Mouse (Mus musculus) testis, postnatal 10 days (tissue): ENCODE results near the gene Riox2.

Experiments used
- DNase-seq: peaks from one replicate; pipeline ENCODE4 v3.0.0; 2021; ENCODE audit warnings: low spot score

The Riox2 gene

DNA sequence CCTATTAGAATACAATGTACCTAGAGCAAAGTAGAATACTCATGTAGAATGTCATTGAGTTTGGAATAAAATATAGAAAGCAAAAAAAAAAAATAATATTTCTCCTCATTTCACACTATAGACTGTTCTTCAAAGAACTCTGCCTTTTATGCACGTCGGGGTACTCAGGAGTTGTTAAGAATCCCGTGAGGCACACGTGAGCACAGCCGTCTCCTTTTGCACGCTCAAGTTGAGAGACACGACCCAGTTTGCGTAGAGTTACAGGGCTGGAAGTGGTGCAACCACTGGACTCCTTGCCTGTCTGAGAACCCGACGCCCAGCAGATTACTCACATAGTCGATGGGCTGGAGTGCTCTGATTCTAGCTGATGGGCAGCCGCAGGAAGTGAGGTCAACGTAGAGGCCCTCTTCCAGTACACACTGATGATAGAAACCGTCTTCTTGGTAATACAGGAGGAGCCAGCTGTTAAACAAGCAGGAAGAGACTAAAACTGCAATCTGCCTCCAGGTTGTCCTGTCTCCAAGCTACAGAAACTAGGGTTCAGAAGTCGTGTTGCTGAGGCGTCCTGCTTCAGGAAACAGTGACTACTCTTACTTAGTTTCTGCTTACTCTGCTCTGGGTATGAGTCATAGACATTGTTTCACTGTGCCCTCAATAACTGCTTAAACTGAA is 50.3 kb downstream of the Riox2 start:
- DNase-seq, result no peak

DNA sequence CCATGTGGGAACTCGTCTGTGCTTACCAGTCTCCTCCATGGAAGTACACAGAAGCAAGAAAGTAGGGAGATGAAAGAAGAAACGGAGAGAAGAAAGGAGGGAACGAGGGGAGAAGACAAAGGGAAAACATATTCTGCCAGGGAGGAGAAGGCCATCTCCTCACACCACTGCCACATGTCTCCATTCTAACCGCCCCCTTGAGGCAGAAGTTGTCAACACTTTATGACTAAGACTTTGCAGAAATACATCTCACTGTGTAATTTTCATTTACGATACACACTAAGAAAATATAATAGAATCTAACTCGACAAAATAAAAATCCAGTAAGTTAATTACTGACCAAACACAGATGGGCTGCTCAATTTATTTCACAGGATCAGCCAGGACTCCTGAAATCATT is 55.4 kb downstream of the Riox2 start:
- DNase-seq, result no peak

DNA sequence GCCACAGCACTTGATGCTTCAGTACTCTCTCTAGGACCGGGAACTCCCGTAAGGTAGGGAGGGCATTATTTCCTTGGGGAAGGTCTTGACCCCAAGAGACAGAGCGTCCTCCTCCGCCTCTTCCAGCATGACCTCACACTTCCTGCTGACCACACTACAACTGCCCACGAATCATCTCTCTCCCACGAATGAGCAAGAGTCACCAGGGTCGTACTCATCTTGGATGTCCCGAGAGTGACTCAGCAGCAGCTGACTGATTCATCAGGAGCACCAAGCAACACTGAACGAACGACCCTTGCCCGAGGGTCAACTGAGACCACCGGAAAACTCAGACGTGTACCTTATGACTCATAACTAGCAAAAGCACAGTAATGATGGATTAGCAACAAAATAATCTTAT is 58.0 kb downstream of the Riox2 start:
- DNase-seq, result no peak

DNA sequence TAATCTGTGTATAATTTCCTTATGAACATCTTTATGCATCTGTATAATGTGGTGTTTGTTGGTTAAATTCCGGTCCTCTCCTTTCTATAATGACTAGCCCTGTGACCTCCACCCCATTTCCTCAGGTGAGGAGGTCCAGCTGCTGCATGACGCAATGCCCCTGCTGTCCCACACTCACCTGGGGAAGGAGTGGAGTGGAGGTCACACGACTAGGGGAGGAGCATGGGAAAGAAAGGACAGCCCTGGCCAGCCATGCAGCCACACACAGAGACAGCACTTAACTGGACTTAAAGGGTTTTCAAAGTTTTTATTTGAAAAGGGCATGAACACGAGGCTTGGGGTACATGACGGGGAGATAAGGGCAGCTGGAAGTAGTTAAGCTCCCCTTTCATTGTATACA is 59.7 kb downstream of the Riox2 start:
- no peak for DNase-seq

DNA sequence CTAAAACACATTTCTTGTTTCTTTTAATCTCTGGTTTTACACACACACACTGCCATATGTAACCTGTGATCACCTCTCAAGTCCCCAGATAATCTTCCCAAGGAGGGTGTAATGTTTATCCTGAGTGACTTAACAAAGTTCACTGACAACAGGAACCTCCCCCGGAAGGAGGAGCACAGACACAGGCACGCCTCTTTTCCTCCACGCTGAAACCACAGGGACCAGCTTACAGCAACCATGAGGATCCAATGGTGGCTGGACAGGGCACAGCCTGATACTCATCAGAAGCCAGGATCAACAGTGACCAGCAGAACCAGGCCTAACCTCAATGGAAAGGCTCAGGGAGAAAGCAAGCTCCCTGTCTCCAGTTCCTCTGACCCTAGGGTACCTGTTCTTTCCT is 61.0 kb downstream of the Riox2 start:
- DNase-seq, result no peak

DNA sequence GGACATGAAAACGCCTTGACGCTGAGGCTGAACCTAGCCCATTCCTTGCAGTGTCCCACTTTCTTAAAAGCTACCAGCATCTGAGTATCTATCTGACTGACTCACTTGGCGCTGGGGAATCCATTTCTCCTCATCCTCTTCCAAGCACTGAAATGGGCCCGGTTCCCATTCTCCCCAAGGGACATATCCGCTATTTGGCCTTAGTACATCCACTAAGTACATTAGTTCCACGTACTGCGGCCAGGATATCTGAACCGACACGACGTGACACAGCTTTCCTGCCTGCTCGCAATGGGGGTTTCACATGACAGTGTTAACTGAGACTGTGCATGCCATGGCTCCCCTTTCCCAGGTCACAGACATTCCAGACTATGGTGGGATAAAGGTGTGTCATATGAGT is 62.8 kb downstream of the Riox2 start:
- DNase-seq, result no peak

DNA sequence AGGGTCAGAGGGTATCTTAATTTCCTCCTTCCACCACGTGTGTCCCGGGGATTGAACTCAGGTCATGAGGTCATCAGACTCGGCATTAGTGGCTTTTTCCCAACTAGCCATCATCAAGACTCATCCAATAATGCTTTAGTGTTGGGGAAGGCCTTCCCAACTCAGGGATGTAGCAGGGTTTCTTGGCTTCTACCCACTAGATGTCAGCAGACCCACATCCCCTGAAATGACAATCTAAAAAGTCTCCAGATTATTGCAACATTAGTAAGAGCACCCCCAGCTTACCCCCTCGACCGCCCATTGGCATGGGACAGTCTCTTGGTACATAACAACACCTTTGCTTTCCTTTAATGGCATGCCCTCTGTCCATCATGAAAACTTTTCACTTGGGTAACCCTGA is 64.1 kb downstream of the Riox2 start:
- no peak for DNase-seq

DNA sequence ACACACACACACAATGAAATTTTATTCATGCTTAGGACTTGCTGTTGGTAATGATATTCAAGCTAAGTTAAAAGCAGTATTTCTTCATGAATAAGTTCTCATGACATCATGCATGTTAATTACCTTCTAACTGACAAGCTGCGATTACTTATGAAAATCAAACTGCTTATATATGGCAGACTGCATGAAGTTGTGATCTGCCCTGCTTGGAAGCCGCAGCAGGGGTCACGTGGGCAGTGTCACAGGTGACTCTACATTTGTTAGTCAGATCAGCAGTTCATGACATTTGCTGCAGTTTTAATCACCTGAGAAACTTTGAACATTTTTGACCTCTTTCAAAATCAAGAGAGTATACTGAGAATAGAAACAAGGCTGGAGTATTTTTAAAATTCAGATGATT is 69.4 kb downstream of the Riox2 start:
- DNase-seq, result no peak

DNA sequence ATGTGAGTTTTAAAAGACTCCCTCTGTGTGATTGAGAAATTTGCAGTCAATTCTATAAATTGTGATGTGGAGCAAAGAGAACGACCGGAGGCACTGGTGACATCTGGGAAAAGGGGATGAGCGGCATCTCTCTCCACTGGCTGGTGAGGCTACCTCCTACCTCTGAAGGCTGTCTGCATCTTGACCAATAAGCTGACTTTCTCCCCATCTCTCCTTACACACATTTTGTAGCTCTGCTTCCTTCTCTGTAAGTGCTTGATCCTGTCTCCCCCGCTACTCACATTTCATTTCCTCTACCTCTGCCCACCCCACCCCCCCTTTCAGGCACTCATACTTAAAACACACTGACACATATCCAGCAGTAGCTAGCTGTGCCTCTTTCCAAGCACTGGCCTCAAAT is 69.8 kb downstream of the Riox2 start:
- no peak for DNase-seq
